Mouse (Mus musculus) heart, embryonic 16.5 days (tissue): ENCODE measurements around the gene Igsf6. TPM values are rescaled to one million over a fixed set of nuclear protein-coding genes. Genes with fewer than 3 reads are reported as not detected.
A peak's percentile ranks its signal among the peaks of the same experiment; 100 is the strongest.
"Not testable (repeated sequence)": the region's sequence is repeated elsewhere in the genome, so short reads cannot be mapped to it uniquely, and the experiment has no call there.

Experiments
- ATAC-seq: fragments of 200-750 bp; cut with Nextera tagmentation; replicated peaks from 2 replicates; pipeline ENCODE4 v1.8.0; 2017; ENCODE audit warnings: moderate number of reproducible peaks; ENCODE audit not compliant: insufficient read depth, low FRiP score; ENCODE audit errors: extremely low read depth
- H3K27ac ChIP-seq: fragments of 300-500 bp; sonication (generic); 2 replicates; pipeline ENCODE4 v1.5.1; 2014; ENCODE audit warnings: mild to moderate bottlenecking, low read length, control low read depth, moderate library complexity
- H3K27me3 ChIP-seq: fragments of 300-500 bp; sonication (generic); 2 replicates; pipeline ENCODE4 v1.6.1; 2014; ENCODE audit warnings: low read length, mixed read lengths; ENCODE audit not compliant: control insufficient read depth, insufficient read depth
- H3K36me3 ChIP-seq: fragments of 300-500 bp; sonication (generic); 2 replicates; pipeline ENCODE4 v1.6.1; 2014; ENCODE audit not compliant: control insufficient read depth, insufficient read depth
- H3K4me1 ChIP-seq: fragments of 300-500 bp; sonication (generic); 2 replicates; pipeline ENCODE4 v1.6.1; 2014; ENCODE audit warnings: low read length, mixed read lengths; ENCODE audit not compliant: control insufficient read depth, insufficient read depth
- H3K4me2 ChIP-seq: fragments of 300-500 bp; sonication (generic); 2 replicates; pipeline ENCODE4 v1.6.1; 2014; ENCODE audit warnings: low read depth, mild to moderate bottlenecking, control low read depth, low read length
- H3K4me3 ChIP-seq: fragments of 300-500 bp; sonication (generic); 2 replicates; pipeline ENCODE4 v1.5.1; 2014; ENCODE audit warnings: mild to moderate bottlenecking, control low read depth, low read length
- H3K9ac ChIP-seq: fragments of 300-500 bp; sonication (generic); 2 replicates; pipeline ENCODE4 v1.6.1; 2014; ENCODE audit warnings: low read length, control low read depth
- H3K9me3 ChIP-seq: fragments of 300-500 bp; sonication (generic); replicated peaks from 2 replicates; pipeline ENCODE4 v1.6.1; 2016; ENCODE audit warnings: low read length; ENCODE audit not compliant: control insufficient read depth
- WGBS: fragments of 180-500 bp; shearing (Covaris S2); extraction: QIAGEN DNeasy Blood & Tissue Kit; methylation state at CpG from one replicate; pipeline ENCODE4 v1.1.7; 2014; 5-methylcytosine and 5-hydroxymethylcytosine counted together
- polyA plus RNA-seq: library from polyadenylated mRNA; unstranded; fragments of >200 nt; fragmentation: Nextera tagmentation; extraction: Ambion mirVana; gene quantifications from 2 replicates; pipeline ENCODE4 v1.2.1, GENCODE M21; 2015

Gene Igsf6
- polyA plus RNA-seq, 1 experiment from 2014 or later = 2.3 TPM

DNA sequence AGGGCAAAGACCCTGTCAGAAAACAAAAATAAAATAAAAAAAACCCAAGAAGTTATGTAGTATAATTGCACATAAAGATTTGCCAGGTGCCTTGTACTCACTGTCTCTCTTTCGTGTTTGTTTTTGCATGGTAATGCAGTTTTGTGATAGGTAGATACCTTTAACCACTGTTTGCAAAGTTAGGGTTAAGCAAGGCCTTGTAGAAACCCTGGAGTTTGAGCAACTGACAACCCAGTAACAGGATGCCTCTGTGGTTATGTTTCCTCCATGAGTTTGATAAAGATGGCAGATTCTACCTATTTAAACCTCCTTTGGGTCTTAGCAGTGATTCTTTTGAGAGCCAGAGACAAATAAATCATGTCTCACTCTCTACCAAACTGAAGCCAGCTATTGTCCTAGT, 30.9 kb downstream of the Igsf6 start:
- 0 out of 2 replicates have a peak, but pooled peaks cover 2% of the 10 kb centered on the region for H3K36me3 ChIP-seq
- no peak overlapping the region for H3K27ac ChIP-seq
- no peak overlapping the region for H3K4me2 ChIP-seq
- WGBS = 91% methylated on average over 1 of the region's 1 CpGs
- H3K9ac ChIP-seq = no peak overlapping the region
- H3K9me3 ChIP-seq = no peaks in the 10 kb centered on the region
- no peak for ATAC-seq
- H3K4me1 ChIP-seq = peaks cover 26% of the 10 kb centered on the region
- no peaks in the 10 kb centered on the region for H3K27me3 ChIP-seq
- H3K4me3 ChIP-seq = no peak overlapping the region

- Histone ChIP-seq H3K27me3 (no peaks in the 10 kb centered on the region), H3K4me3 (no peak overlapping the region), H3K4me2 (no peak overlapping the region), H3K9ac (no peak overlapping the region), H3K4me1 (peaks cover 26% of the 10 kb centered on the region), H3K27ac (no peak overlapping the region), H3K9me3 (no peaks in the 10 kb centered on the region), H3K36me3 (0 out of 2 replicates have a peak, but pooled peaks cover 2% of the 10 kb centered on the region)
- 91% methylated on average over 3 of the region's 3 CpGs for WGBS
- ATAC-seq = no peak
Observed at GRCm38 (mm10) chr7:121043004-121043403, 31.4 kb downstream of the Igsf6 start.

DNA sequence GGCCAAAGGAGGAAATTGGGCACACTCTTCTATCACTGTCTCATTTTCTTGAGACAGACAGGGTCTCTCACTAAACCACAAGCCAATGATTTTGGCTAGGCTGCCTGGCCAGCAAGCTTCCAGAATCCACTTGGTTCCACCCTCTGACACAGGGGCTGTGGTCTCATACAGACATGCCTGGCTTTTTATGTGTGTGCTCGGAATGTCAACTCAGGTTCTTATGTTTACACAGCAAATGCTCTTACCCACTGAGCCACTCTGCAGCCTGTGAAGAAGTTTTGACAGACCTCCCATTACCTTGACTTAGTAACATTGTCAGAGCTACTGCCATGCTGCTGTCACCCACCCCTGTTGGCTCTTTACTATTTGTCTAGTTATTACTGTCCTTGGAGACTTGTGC, 32.4 kb downstream of the Igsf6 start:
- no peak overlapping the region for H3K9ac ChIP-seq
- ATAC-seq = no peak
- no peaks in the 10 kb centered on the region for H3K27me3 ChIP-seq
- H3K27ac ChIP-seq = no peak overlapping the region
- 80% methylated on average over 1 of the region's 1 CpGs for WGBS
- no peak overlapping the region for H3K4me3 ChIP-seq
- no peak overlapping the region for H3K4me2 ChIP-seq
- H3K4me1 ChIP-seq = peaks cover 26% of the 10 kb centered on the region
- no peaks in the 10 kb centered on the region for H3K9me3 ChIP-seq
- 0 out of 2 replicates have a peak, but pooled peaks cover 2% of the 10 kb centered on the region for H3K36me3 ChIP-seq

GRCm38 (mm10) chr7:121040595-121040994, 33.8 kb downstream of the Igsf6 start:
- no peaks in the 10 kb centered on the region for H3K27me3 ChIP-seq
- H3K4me1 ChIP-seq = peaks cover 31% of the 10 kb centered on the region
- H3K27ac ChIP-seq = no peak overlapping the region
- H3K9ac ChIP-seq = no peak overlapping the region
- H3K36me3 ChIP-seq = 0 out of 2 replicates have a peak, but pooled peaks cover 2% of the 10 kb centered on the region
- no peak overlapping the region for H3K4me2 ChIP-seq
- no peaks in the 10 kb centered on the region for H3K9me3 ChIP-seq
- no peak overlapping the region for H3K4me3 ChIP-seq
- ATAC-seq = no peak
- WGBS = 72% methylated on average over 4 of the region's 4 CpGs

DNA sequence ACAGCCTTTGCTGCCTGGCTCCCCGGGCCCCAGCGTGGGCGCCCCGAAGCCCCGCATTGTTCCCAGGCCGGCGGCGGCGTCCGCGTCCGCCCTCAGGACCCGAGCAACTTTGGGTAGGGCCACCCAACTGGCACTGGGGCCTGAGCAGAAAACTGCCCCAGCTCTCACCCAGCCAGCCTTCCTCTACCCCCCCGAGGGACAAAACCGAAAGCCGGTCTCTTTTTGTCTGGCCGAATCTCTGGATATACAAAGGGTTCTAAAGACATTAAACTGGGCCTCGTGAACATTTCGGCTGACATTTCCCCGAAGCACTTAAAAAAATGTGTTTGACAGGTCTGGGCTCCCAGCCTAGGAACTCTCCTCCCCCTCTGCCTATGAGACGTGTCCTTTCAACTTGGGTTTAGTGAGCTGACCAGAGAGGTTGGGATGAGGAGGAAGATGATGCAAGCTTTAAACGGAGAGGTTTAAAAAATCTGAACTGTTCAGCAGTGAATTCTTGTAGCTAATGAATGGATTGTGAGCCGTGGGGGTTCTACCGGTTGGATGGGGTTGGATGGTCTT, 39.1 kb downstream of the Igsf6 start:
- Histone ChIP-seq H3K9me3 (no peaks in the 10 kb centered on the region), H3K4me3 (peak overlapping the region; percentile 99), H3K4me1 (peaks cover 14% of the 10 kb centered on the region), H3K27ac (peak overlapping the region; percentile 94), H3K4me2 (peak overlapping the region; percentile 96), H3K36me3 (no peaks in the 10 kb centered on the region), H3K27me3 (peaks cover 17% of the 10 kb centered on the region), H3K9ac (peak overlapping the region; percentile 100)
- peak; percentile 28 for ATAC-seq
- under 1% methylated on average over 24 of the region's 24 CpGs for WGBS

- Histone ChIP-seq H3K27ac (peak overlapping the region; percentile 94), H3K36me3 (no peaks in the 10 kb centered on the region), H3K9me3 (no peaks in the 10 kb centered on the region), H3K4me3 (peak overlapping the region; percentile 99), H3K4me2 (peak overlapping the region; percentile 96), H3K9ac (peak overlapping the region; percentile 100), H3K4me1 (peaks cover 10% of the 10 kb centered on the region), H3K27me3 (peaks cover 20% of the 10 kb centered on the region)
- ATAC-seq = peak; percentile 74
- WGBS = under 1% methylated on average over 53 of the region's 63 CpGs
Observed at GRCm38 (mm10) chr7:121034701-121035141, 39.7 kb downstream of the Igsf6 start.

DNA sequence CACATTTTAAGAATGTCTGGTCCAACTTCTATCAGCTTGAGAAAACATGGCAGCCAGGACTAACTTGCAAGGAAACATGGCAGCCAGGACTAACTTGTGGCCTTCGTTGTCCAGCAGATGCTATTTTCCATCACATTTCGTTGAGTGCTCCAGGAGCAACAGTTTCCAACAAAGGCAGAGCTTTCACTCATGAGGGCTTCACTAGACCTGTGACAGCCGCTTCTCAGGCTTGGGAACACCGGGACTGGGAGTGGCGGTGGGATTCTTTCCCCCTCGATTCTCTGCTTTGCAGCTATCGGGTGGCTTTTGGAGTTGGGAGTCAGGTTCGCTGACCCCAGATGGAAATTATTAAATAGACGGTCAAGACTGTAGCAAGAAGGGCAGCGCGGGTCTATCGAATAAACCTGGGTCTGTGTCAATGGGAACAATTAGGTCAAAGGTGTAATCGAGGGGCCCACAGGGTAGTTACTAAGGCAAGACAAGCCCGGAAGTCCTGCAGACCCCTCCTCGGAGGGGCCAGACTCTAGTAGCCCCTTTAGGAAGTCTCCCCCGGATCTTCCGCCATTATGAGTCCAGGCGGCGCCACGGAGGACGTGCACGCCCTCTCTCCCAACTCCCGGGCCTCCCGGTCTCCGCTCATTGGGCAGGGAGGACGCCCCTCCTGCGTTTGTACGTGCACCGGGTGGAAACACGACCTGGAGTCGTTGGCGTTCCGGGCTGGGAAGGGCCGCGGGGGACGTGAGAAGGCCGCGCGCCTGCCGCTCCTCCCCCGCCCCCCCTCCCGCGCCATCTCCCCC, 40.3 kb downstream of the Igsf6 start, which contains the start of gene Mettl9:
Mettl9 (plus strand) TSS at position 590 of the 797 bp plus-strand sequence.
- no peaks in the 10 kb centered on the region for H3K36me3 ChIP-seq
- H3K27ac ChIP-seq = peak within 1 kb of the TSS; percentile 94
- H3K9me3 ChIP-seq = no peaks in the 10 kb centered on the region
- H3K4me1 ChIP-seq = peaks cover 10% of the 10 kb centered on the region
- H3K9ac ChIP-seq = peak within 1 kb of the TSS; percentile 100
- H3K27me3 ChIP-seq = peaks cover 20% of the 10 kb centered on the region
- 4% methylated on average over 37 of the region's 43 CpGs for WGBS
- peak within 1 kb of the TSS; percentile 96 for H3K4me2 ChIP-seq
- peak within 1 kb of the TSS; percentile 99 for H3K4me3 ChIP-seq
- peak; percentile 98 for ATAC-seq

DNA sequence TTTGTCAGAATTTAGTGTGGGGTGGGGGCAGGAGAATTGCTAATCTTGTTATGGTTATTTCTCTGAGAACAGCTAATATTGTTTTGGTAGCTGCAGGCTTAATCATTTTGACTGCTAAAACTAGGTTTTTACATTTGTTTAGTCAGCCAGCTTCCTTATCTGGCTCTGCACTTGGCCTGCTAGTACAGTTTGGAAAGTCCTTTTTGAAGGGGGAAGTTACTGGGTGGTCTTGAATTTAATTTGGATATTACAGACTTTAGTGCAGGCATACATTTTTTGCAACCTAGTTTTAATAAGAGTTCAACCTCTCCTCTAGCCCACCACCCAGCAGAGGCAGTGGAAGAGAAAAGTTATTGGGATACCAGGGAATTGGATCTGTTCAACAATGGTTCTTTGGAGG, 44.4 kb downstream of the Igsf6 start:
- H3K4me2 ChIP-seq, H3K4me3 ChIP-seq, H3K4me1 ChIP-seq, H3K9me3 ChIP-seq, H3K36me3 ChIP-seq, H3K27ac ChIP-seq, H3K9ac ChIP-seq, ATAC-seq: not testable (repeated sequence)
- H3K27me3 ChIP-seq = peaks cover 22% of the 10 kb centered on the region

- no peaks in the 10 kb centered on the region for H3K9me3 ChIP-seq
- no peak for ATAC-seq
- H3K4me1 ChIP-seq = no peaks in the 10 kb centered on the region
- no peak overlapping the region for H3K4me3 ChIP-seq
- no peak overlapping the region for H3K4me2 ChIP-seq
- H3K36me3 ChIP-seq = no peaks in the 10 kb centered on the region
- 58% methylated on average over 3 of the region's 3 CpGs for WGBS
- peaks cover 10% of the 10 kb centered on the region for H3K27me3 ChIP-seq
- H3K27ac ChIP-seq = no peak overlapping the region
- H3K9ac ChIP-seq = no peak overlapping the region
Observed at GRCm38 (mm10) chr7:121026300-121026699, 48.1 kb downstream of the Igsf6 start.
